Comparison of ENCODE assay signal across 18 mouse cellular contexts in genomic region chr4:83398527-83398926, GRCm38 (mm10).
"Had no signal": no experiment of that assay in that cellular context is flagged by ENCODE, and none has a peak within 500 bp of the region (broad histone marks: within the 10 kb centered on the region; RNA-seq: fewer than 3 reads in every experiment).

No protein-coding gene starts in this region.

- H3K4me3 ChIP-seq: left cerebral cortex, adult 2 months; liver, embryonic 15.5 days; lung, embryonic 15.5 days; midbrain, embryonic 12.5 days; myocyte; neural tube, embryonic 13.5 days had no signal

- H3K27ac ChIP-seq: kidney, postnatal 0 days; left cerebral cortex, adult 2 months; liver, embryonic 15.5 days; lung, embryonic 15.5 days; macrophage; midbrain, embryonic 12.5 days; neural tube, embryonic 13.5 days; stomach, postnatal 0 days had no signal

- DNase-seq: kidney, adult 2 months; kidney, postnatal 25 days; layer of hippocampus, postnatal 36 days; lung, adult 18-20 months; retina, postnatal 1 day; right cerebral cortex, postnatal 4 days; thymus, adult 2 months; thymus, postnatal 36 days had no signal

- ATAC-seq: intestine, postnatal 0 days had no signal

- H3K4me1 ChIP-seq: lung, embryonic 15.5 days; midbrain, embryonic 12.5 days had no signal

- H3K4me2 ChIP-seq: liver, embryonic 15.5 days; lung, embryonic 15.5 days; midbrain, embryonic 12.5 days; neural tube, embryonic 13.5 days had no signal

- H3K9me3 ChIP-seq: liver, embryonic 15.5 days; lung, embryonic 15.5 days had no signal

- H3K36me3 ChIP-seq: liver, embryonic 15.5 days; lung, embryonic 15.5 days; midbrain, embryonic 12.5 days; neural tube, embryonic 13.5 days had no signal

- H3K9ac ChIP-seq: liver, embryonic 15.5 days; lung, embryonic 15.5 days; midbrain, embryonic 12.5 days; neural tube, embryonic 13.5 days had no signal

- H3K27me3 ChIP-seq: liver, embryonic 15.5 days; lung, embryonic 15.5 days; midbrain, embryonic 12.5 days; neural tube, embryonic 13.5 days had no signal
